ENCODE assay signal across 8 mouse cellular contexts in genomic region chr4:44511682-44512081, GRCm38 (mm10).
DNase-seq lines count a peak whose midpoint lies in the region; ATAC-seq and TF ChIP-seq lines count a peak whose summit lies in the region.

No protein-coding gene starts in this region.

- H3K9me3 ChIP-seq in heart, embryonic 11.5 days (replicated peaks; ENCODE audit: control insufficient read depth, low read length): no peaks in the 10 kb centered on the region
- H3K9me3 ChIP-seq in hindbrain, postnatal 0 days (ENCODE audit: low read length): no peaks in the 10 kb centered on the region

- ATAC-seq in heart, embryonic 11.5 days (replicated peaks; ENCODE audit: insufficient number of reproducible peaks, low FRiP score, low TSS enrichment): no peak
- no peak for ATAC-seq in hindbrain, postnatal 0 days

- peaks cover 13% of the 10 kb centered on the region for H3K27me3 ChIP-seq in heart, embryonic 11.5 days (ENCODE audit: control insufficient read depth, insufficient read depth, low read length)
- H3K27me3 ChIP-seq in hindbrain, postnatal 0 days (ENCODE audit: insufficient read depth, low read length): no peaks in the 10 kb centered on the region; the same call in 1 of the 2 replicates
- H3K27me3 ChIP-seq in splenic B cell, adult 2 months (ENCODE audit: control insufficient read depth, insufficient read depth, low read length, poor library complexity, severe bottlenecking): no peaks in the 10 kb centered on the region

- no peak overlapping the region for H3K4me2 ChIP-seq in heart, embryonic 11.5 days
- H3K4me2 ChIP-seq in hindbrain, postnatal 0 days (ENCODE audit: low read depth, low read length): no peak overlapping the region

- no peak overlapping the region for H3K9ac ChIP-seq in heart, embryonic 11.5 days (ENCODE audit: low read depth, low read length)
- H3K9ac ChIP-seq in hindbrain, postnatal 0 days (replicated peaks; ENCODE audit: low read length): no peak overlapping the region

- H3K27ac ChIP-seq in heart, embryonic 11.5 days (ENCODE audit: low read depth, low read length): no peak overlapping the region
- no peak overlapping the region for H3K27ac ChIP-seq in hindbrain, postnatal 0 days
- no peak overlapping the region for H3K27ac ChIP-seq in layer of hippocampus, adult 2 months
- no peak overlapping the region for H3K27ac ChIP-seq in left cerebral cortex, adult 2 months

- no peaks in the 10 kb centered on the region for H3K4me1 ChIP-seq in heart, embryonic 11.5 days (ENCODE audit: control insufficient read depth, insufficient read depth, low read length)
- no peaks in the 10 kb centered on the region for H3K4me1 ChIP-seq in hindbrain, postnatal 0 days (ENCODE audit: insufficient read depth, low read length)

- TF ChIP-seq CTCF in hindbrain, postnatal 0 days (IDR thresholded peaks at IDR 0.05; ENCODE audit: low read depth): no peak
- no peak for TF ChIP-seq CTCF in layer of hippocampus, adult 2 months (conservative IDR thresholded peaks at IDR 0.05)
- no peak for TF ChIP-seq CTCF in left cerebral cortex, adult 2 months (IDR thresholded peaks at IDR 0.05)

- intact Hi-C loops in heart, postnatal 10 days (cut with DNase I): no loop called here
- intact Hi-C loops in left cerebral cortex, adult 2 months (cut with DNase I): no loop called here

- no peaks in the 10 kb centered on the region for H3K36me3 ChIP-seq in heart, embryonic 11.5 days (ENCODE audit: control insufficient read depth, insufficient read depth, low read length)
- no peaks in the 10 kb centered on the region for H3K36me3 ChIP-seq in hindbrain, postnatal 0 days (ENCODE audit: insufficient read depth, low read length)
- no peaks in the 10 kb centered on the region for H3K36me3 ChIP-seq in splenic B cell, adult 2 months (ENCODE audit: control insufficient read depth, insufficient read depth, low read length, poor library complexity, severe bottlenecking)

- no peak overlapping the region for H3K4me3 ChIP-seq in heart, embryonic 11.5 days (ENCODE audit: low read depth, low read length)
- H3K4me3 ChIP-seq in hindbrain, postnatal 0 days (ENCODE audit: low read length): no peak overlapping the region
- no peak overlapping the region for H3K4me3 ChIP-seq in layer of hippocampus, adult 2 months
- H3K4me3 ChIP-seq in left cerebral cortex, adult 2 months: no peak overlapping the region

- DNase-seq in heart, postnatal 10 days: peak; percentile 33 to 66
- peak; percentile 10 for DNase-seq in thymus, postnatal 14 days
- DNase-seq in thymus, adult 18-20 months: no peak
- peak; percentile 63 for DNase-seq in hindbrain, postnatal 0 days (ENCODE audit: low spot score)
- peak; percentile 65 for DNase-seq in splenic B cell, adult 2 months (ENCODE audit: low read depth, low spot score)
- no peak for DNase-seq in layer of hippocampus, adult 2 months (ENCODE audit: low spot score in 2 of 2)
- no peak for DNase-seq in left cerebral cortex, adult 2 months (ENCODE audit: extremely low spot score in 1 of 2, low spot score in 2 of 2)

- 13% methylated on average over 7 of the region's 7 CpGs for WGBS in heart, embryonic 11.5 days (ENCODE audit: insufficient replicate concordance)
- whole genome bisulfite sequencing in hindbrain, postnatal 0 days: 13% methylated on average over 7 of the region's 7 CpGs

Comparison
In these comparisons a context has a peak if more than half of its experiments do, and no peak if none do; other contexts are left out.
1. DNase-seq: peak in heart, postnatal 10 days (2 of 2), thymus, postnatal 14 days (single experiment), hindbrain, postnatal 0 days (single experiment) and splenic B cell, adult 2 months (single experiment); none in thymus, adult 18-20 months (0 of 2), layer of hippocampus, adult 2 months (0 of 2) and left cerebral cortex, adult 2 months (0 of 2).